Mouse (Mus musculus) cortical plate, adult 2 months (tissue): Measurements from ENCODE around the gene Gm6377. TPM values are rescaled to one million over a fixed set of nuclear protein-coding genes. Genes with fewer than 3 reads are reported as not detected.

Experiments used
- H3K27ac ChIP-seq: fragments of 200-500 bp; 2 replicates; pipeline ENCODE4 v1.5.1; 2012; ENCODE audit warnings: low read length, control low read depth, inconsistent platforms; ENCODE audit not compliant: insufficient read depth
- H3K4me1 ChIP-seq: fragments of 200-500 bp; 2 replicates; pipeline ENCODE4 v1.6.1; 2011; ENCODE audit warnings: low read length; ENCODE audit not compliant: control insufficient read depth, insufficient read depth
- H3K4me3 ChIP-seq: fragments of 200-500 bp; 2 replicates; pipeline ENCODE4 v1.5.1; 2011; ENCODE audit warnings: mild to moderate bottlenecking, low read length, control low read depth; ENCODE audit not compliant: insufficient read depth
- CTCF ChIP-seq: fragments of 200-500 bp; IDR thresholded peaks from 2 replicates; pipeline ENCODE4 v1.5.1; 2011; ENCODE audit warnings: mild to moderate bottlenecking, control low read depth, low read length; ENCODE audit not compliant: insufficient read depth; ENCODE audit errors: extremely low read depth
- POLR2A ChIP-seq: fragments of 200-500 bp; IDR thresholded peaks from 2 replicates; pipeline ENCODE4 v1.6.1; 2011; ENCODE audit warnings: mild to moderate bottlenecking, low read length, control low read depth; ENCODE audit not compliant: insufficient read depth; ENCODE audit errors: extremely low read depth
- polyA plus RNA-seq: library from polyadenylated mRNA; depleted of rRNA; stranded (reverse); fragments of >200 nt; gene quantifications from 2 replicates; pipeline ENCODE4 v1.2.3, GENCODE M21; 2012; rRNA removed

Gene Gm6377
- 0.04 TPM in 1 of 2 replicates, not detected in the other for polyA plus RNA-seq

GRCm38 (mm10) chrX:109196468-109196867 lies at the start of gene Gm6377:
Gene Gm6377 (plus strand): TSS chrX:109196756.
- no peak within 1 kb of the TSS for H3K27ac ChIP-seq
- TF ChIP-seq POLR2A (no peak), CTCF (no peak)
- H3K4me3 ChIP-seq, result no peak within 1 kb of the TSS
- H3K4me1 ChIP-seq, result no peaks in the 10 kb centered on the region

- Histone ChIP-seq H3K27ac (no peak overlapping the region), H3K4me1 (no peaks in the 10 kb centered on the region), H3K4me3 (no peak overlapping the region)
- no peak for TF ChIP-seq POLR2A
- TF ChIP-seq CTCF, result no peak
These were observed 49.4 kb upstream of the Gm6377 start for GRCm38 (mm10) chrX:109147108-109147507.

GRCm38 (mm10) chrX:109151228-109151627 lies 45.3 kb upstream of the Gm6377 start:
- H3K27ac ChIP-seq, result no peak overlapping the region
- no peak overlapping the region for H3K4me3 ChIP-seq
- TF ChIP-seq CTCF, result no peak
- no peak for TF ChIP-seq POLR2A
- H3K4me1 ChIP-seq, result no peaks in the 10 kb centered on the region

- Histone ChIP-seq H3K27ac (no peak overlapping the region), H3K4me3 (no peak overlapping the region), H3K4me1 (no peaks in the 10 kb centered on the region)
- TF ChIP-seq CTCF (no peak), POLR2A (no peak)
These were observed 36.2 kb upstream of the Gm6377 start for GRCm38 (mm10) chrX:109160326-109160725.

GRCm38 (mm10) chrX:109160901-109161300 lies 35.7 kb upstream of the Gm6377 start:
- TF ChIP-seq POLR2A, result no peak
- TF ChIP-seq CTCF, result no peak
- no peak overlapping the region for H3K27ac ChIP-seq
- H3K4me3 ChIP-seq, result no peak overlapping the region
- H3K4me1 ChIP-seq, result no peaks in the 10 kb centered on the region

- H3K4me3 ChIP-seq, result no peak overlapping the region
- no peak for TF ChIP-seq CTCF
- TF ChIP-seq POLR2A, result no peak
- no peaks in the 10 kb centered on the region for H3K4me1 ChIP-seq
- H3K27ac ChIP-seq, result no peak overlapping the region
These were observed 21.5 kb upstream of the Gm6377 start for GRCm38 (mm10) chrX:109175038-109175437.

- no peak overlapping the region for H3K4me3 ChIP-seq
- H3K4me1 ChIP-seq, result no peaks in the 10 kb centered on the region
- no peak overlapping the region for H3K27ac ChIP-seq
- no peak for TF ChIP-seq CTCF
- no peak for TF ChIP-seq POLR2A
These were observed 21.1 kb upstream of the Gm6377 start for GRCm38 (mm10) chrX:109175470-109175869.

- no peak overlapping the region for H3K27ac ChIP-seq
- TF ChIP-seq CTCF, result no peak
- no peak for TF ChIP-seq POLR2A
- no peak overlapping the region for H3K4me3 ChIP-seq
- H3K4me1 ChIP-seq, result no peaks in the 10 kb centered on the region
These were observed 11.7 kb upstream of the Gm6377 start for GRCm38 (mm10) chrX:109184706-109185478.

- no peaks in the 10 kb centered on the region for H3K4me1 ChIP-seq
- H3K27ac ChIP-seq, result no peak overlapping the region
- TF ChIP-seq POLR2A (no peak), CTCF (no peak)
- H3K4me3 ChIP-seq, result no peak overlapping the region
These were observed 6.9 kb upstream of the Gm6377 start for GRCm38 (mm10) chrX:109189607-109190006.

- H3K4me1 ChIP-seq, result no peaks in the 10 kb centered on the region
- TF ChIP-seq POLR2A, result no peak
- TF ChIP-seq CTCF, result no peak
- H3K4me3 ChIP-seq, result no peak overlapping the region
- H3K27ac ChIP-seq, result peak overlapping the region; percentile 35; the same call in 1 of the 2 replicates
These were observed 5.6 kb upstream of the Gm6377 start for GRCm38 (mm10) chrX:109190969-109191368.
